Mouse (Mus musculus): ENCODE data around the gene Chmp6. TPM values are rescaled to one million over a fixed set of nuclear protein-coding genes. Genes with fewer than 3 reads are reported as not detected.

Chmp6 gene
- polyA plus RNA-seq, 1 experiment = 38.0 TPM

DNA sequence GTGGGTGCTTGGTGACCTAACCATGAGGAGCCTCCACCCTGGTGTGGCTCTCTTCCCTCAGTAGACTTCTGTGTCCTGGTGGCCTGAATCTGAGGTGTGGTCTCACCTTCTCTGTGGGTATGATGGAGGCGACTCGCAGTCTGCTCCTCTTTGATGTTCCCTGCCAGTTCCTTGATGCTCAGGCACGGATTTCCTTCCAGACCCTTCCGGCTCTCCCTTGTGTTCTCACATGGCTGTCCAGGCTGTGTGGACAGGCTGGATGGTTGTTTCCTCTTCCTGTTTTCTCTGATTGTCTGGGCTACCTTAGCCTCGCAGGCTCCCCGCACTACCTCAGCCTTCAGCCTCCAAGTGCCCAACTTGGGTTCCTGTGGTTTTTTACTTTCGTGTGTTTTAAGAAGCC is 45.6 kb downstream of the Chmp6 start:
- DNase-seq (ENCODE audit: low spot score) = no peak

DNA sequence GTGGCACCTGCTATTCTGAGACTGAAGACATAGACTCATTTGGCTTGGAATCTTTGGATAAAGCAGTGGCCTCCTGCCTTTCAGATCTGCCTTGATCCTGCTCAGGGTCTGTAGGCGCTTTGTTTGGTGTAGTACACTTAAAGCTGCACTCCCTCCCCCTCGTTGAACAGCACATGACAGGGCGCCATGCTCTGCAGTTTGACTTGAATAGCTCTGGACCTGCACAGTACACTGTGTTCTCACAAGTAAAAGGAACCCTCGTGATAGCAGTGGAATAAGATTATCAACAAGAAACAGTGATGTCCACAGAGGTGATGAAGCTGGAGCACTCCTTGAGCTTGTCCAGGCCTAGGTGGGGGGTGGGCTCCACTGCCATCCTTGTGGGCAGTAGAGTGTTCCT is 46.5 kb downstream of the Chmp6 start:
- DNase-seq (ENCODE audit: low spot score) = no peak

DNA sequence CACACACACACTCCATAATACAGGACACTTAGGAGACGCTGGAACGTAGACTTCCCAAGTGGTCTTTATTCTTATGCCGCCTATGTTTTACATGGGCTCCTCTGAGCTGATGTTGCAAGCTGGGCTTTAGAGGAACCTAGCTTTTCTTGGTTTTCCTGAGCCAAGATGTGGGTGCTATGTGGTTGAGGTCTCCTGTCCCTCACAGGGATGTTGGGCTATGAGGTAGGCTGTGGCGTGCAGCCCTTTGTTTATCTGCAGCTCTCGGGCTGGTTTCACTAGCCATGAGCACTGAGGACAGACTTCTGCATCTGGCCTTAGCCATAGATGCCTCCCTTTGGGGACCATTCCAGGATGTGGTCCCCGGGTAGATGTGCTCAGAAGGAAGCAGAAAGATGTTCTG is 47.4 kb downstream of the Chmp6 start:
- DNase-seq (ENCODE audit: low spot score) = no peak

DNA sequence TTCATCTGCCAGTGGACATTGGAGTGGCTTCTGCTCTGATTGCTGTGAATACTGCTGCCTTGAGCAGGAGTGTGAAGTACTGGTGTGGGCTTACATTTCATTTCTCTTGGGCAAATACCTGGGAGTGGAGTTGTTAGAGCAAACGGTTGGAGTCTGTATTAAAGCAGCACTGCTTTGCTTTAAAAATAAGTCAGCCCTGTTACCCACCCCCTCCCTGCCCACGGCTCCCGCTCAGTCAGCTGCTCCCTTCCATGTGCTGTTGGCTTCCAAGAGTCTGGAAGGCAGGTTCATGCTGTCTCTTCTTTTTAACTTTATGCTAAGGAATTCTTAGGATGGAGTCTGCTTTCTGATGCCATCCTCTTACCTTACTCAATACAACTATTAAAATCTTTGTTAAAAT is 48.3 kb downstream of the Chmp6 start:
- DNase-seq (ENCODE audit: low spot score) = no peak

DNA sequence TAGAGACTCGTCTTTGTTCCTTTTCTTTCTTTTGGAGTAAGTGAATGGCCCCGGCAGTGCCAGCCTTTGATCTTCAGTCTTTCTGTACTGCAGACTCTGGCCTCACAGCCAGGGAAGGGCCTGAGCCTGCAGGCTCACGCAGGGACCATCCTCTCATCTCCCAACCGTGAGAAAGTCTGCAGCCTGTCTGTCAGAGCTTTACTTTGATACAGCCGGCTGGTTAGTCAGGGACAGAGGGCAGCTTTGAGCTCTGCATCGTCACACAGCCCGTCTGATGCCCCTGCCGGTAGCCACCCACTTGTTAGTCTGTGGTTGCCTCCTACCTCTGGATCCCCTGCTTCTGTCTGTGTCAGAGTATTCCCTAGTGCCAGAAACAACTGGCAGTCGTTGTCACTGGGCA is 51.8 kb downstream of the Chmp6 start:
- DNase-seq (ENCODE audit: low spot score) = no peak

DNA sequence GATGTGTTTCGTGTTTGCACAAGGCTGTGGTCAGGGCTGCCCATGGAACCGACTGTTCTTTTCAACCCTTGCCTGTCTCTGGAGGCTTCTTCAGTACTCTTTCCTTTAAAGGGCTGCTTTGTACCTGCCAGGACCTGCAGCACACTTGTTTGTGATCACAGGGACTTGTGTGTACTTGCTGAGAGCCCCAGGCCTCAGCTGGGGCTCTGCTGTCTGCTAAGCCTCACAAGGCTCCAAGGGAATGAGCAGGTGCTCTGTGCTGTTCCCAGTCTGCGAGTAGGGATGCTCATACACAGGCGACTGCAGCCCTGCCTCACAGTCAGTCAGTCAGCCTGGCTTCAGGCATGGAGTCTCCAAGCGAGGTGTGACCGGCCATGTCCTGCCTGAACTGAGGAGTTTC is 53.1 kb downstream of the Chmp6 start:
- DNase-seq (ENCODE audit: low spot score) = no peak

DNA sequence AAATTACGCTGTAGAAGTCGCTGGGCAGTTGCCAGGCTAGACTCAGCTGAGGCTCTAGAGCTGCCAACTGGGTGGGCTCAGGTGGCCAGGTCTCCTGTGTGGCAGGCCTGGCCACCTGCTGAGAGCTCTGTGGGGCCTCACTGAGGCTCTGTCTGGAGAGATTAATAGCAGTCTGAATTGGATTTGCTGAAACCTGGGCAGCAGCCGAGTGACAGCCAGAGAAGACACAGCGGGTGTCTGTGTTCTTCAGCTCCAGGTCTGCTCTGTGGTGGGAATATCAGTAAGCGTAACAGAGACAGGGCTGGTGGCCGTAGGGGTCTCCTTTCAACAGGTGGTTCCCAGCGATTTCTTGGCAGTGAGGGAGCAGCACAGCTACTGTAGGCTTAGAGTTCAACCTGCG is 54.2 kb downstream of the Chmp6 start:
- no peak for DNase-seq (ENCODE audit: low spot score)

DNA sequence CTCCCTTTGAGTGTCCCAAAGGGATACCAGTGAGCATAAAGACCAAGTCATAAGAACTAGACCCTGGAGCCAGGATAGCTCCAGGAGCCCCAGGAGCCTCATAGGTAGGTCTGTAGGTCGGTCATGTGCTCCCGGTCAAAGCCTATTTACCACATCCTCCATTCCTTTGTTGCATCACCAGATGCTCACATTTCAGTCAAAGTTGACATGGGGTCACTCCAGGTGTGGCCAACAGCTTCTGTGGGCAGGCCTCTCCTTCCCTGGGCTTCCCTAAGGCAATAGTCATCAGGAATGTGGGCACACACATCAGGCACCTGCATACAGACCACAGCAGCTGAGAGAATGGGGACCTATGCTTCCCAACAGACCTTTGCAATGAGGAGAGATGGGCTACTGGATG is 54.7 kb downstream of the Chmp6 start:
- no peak for DNase-seq (ENCODE audit: low spot score)

Other genes starting within 250 kb of the Chmp6 start
- 35.1 and 39.0 TPM in 2 replicates for gene Baiap2, start 29.3 kb downstream of the Chmp6 start, polyA plus RNA-seq (2012; rRNA removed)
- 15.2 and 15.3 TPM in 2 replicates for gene Aatk, start 133.7 kb downstream of the Chmp6 start, polyA plus RNA-seq (2012; rRNA removed)
- 7.6 and 10.5 TPM in 2 replicates for gene Cep131, start 173.4 kb downstream of the Chmp6 start, polyA plus RNA-seq (2012; rRNA removed)
- 36.5 and 38.5 TPM in 2 replicates for gene Tepsin, start 185.3 kb downstream of the Chmp6 start, polyA plus RNA-seq (2012; rRNA removed)
- gene Ndufaf8, start 185.5 kb downstream of the Chmp6 start, polyA plus RNA-seq (2012; rRNA removed) = 47.2 and 49.0 TPM in 2 replicates
- gene Slc38a10, start 237.9 kb downstream of the Chmp6 start, polyA plus RNA-seq (2012; rRNA removed) = 60.0 and 72.0 TPM in 2 replicates